Mouse (Mus musculus): ENCODE measurements at regions not wholly inside any gene's neighbourhood (a gene's known extent, or its start where the extent isn't known, plus 50 kb on each side); places are given as distances from the start of the nearest gene placed in this dataset.

GRCm38 (mm10) chr9:117967080-117967479 lies 73.2 kb upstream of the Azi2 start:
- peak; percentile 20 to 38 for DNase-seq

DNA sequence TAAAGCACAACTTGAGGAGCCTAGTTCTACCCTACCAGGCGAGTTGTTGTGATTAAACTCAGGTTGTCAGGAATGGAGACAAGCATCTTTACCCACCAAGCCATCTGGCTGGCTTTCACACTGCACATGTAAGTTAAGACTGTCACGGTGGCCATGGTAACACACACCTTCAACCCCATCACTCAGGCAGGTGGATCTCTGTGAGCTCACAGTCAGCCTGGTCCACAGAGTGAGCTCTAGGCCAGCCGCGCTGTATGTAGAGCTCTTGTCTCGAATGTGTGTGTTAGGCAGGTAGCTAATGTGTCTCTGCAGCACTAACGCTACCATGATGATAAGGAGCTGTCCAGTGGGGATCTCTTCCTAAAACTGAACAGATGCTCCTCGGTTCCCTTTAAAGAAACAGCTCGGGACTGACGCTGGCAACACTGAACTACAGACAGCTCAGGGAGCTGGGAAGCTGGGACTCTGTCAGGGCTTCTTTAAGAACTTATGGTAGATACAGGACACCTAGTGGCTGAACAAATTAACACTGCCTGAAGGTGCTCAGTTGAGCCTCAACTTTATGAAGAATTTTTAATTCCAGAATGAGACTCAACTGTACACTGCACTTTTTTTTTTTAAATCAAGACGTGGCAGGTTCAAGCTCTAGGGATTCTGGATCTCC lies 73.8 kb upstream of the Azi2 start:
- peak; percentile 65 to 73 for DNase-seq

DNA sequence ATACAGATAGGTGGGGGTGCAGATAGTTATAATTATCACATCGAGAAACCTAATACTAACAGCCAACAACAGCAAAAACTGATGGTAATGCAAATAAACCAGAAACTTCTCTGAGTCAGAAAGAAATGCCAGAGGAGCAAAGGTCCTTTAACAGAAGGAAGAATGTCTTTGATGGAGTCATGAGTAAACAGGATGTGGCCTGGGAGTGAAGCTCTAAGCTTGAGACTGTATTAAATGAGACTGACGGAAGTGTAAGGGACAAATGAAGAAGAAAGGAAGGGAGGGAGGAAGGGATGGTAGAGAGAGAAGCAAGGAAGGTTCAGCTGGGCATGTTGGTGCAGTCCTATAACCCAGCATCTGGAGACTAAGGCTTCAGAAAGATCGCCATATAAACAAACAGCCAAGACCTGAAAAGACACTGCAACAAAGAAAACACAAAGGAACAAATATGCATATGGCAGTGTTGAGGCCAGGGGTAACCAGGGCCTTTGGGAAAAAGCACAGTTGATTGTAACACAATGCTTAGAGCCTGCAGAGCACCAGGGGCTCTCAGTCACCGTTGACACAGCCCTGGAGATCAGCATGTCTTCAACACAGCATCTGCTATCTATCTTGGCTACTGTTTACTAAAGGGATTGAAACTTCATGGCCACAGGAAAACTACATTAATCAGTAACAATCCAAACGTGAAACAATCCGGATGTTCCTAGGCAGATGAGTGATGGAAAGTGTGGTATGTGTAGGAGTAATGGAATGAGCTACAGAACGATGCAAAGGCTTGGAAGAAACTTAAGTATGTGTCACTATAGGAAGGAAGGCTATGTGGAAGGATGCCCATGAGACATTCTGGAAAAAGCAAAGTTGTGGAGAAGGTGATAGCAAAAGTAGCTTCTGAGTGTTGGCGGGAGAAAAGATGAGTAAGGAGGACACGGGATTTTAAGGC lies 77.9 kb upstream of the Azi2 start:
- DNase-seq, result no peak

- no peak for DNase-seq
Observed at GRCm38 (mm10) chr9:117959845-117960244, 80.5 kb upstream of the Azi2 start.

- DNase-seq, result no peak
Observed at GRCm38 (mm10) chr9:117957195-117957594, 83.1 kb upstream of the Azi2 start.

DNA sequence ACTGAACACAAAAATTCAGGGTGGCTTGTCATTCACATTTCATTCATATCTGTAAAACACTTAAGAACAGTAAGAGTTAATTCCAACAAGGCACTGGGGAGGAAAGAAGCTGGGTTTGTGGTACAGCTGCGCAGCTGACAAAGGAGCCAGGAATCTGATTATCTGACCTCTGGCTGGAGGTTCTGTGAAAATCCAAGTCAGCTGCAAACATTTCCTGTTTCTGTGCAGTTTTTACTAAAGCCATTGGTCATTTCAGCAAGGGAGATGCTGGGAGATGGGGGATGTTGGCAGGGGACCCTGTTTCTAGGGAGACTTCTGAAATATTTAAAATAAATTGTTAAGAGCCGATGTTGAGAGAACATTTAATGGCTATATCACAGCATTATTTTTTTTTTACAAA lies 83.6 kb upstream of the Azi2 start:
- DNase-seq, result no peak

DNA sequence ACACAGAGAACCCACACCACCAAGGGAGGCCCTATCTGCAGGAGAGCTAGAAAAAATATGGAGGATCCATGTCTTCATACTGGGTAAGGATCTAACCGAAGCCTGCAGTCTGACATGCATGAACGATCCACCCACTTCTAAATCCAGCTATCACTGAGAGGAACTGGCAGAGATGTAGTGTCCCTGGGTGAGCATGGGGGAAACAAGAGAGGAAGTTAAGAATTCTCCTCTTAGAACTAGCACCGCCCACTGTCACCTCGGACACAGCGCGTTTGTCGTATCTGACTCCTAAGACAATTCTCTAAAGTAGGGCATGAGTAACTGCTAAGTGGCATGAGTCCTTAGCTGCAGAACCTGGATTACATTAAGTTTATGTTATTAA lies 112.8 kb upstream of the Azi2 start:
- no peak for DNase-seq

GRCm38 (mm10) chr9:117926700-117927465 lies 113.4 kb upstream of the Azi2 start:
- no peak for DNase-seq

- no peak for DNase-seq
Observed at GRCm38 (mm10) chr9:117922992-117923391, 117.3 kb upstream of the Azi2 start.

DNA sequence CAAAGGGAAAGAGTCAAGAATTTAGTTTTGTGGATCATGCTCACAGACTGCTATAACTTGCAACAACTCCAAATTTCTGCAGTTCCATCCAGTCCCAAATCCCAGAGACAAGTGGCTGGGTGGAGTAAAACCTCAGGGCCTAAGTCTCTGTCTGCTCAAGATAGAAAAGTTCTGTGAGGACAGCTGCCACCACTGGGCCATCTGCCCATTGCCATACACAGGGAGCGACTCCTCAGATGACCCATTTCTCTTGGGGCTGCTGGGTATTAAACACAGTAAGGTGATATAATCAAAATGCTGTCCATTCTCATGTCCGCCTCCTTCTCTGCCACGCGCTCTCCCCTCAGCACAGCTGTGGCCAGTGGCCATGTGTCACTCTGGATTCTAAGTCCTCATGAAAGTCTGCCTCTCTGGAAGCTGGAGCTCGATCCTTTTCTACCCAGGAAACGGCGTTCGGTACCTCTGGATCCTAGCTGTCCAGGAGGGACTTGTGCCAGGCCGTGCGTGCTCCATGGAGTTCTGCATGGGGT lies 132.3 kb upstream of the Azi2 start:
- DNase-seq, result peak; percentile 25 to 47

- peak; percentile 71 to 80 for DNase-seq
Observed at GRCm38 (mm10) chr9:117905045-117905747, 135.1 kb upstream of the Azi2 start.

DNA sequence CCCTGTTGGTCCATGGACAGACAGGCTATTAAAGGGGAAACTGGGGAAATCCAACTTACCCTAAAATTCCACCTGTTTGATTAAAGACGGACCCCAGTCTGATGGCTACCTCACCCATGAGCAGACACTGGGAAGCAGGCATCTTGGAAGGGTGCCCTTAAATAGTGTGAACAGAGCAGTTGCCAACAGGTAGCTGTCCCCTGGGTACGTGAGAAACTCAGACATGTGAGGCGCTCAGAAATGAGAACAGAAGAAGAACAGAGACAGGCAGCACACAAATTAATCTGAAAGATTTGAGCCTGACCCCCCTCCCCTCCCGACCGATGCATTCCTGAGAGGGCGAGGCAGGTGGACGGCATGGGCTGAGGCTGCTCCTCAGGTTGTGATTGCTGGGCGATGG lies 135.7 kb upstream of the Azi2 start:
- peak in 1 of 2 experiments; percentile 42 for DNase-seq

DNA sequence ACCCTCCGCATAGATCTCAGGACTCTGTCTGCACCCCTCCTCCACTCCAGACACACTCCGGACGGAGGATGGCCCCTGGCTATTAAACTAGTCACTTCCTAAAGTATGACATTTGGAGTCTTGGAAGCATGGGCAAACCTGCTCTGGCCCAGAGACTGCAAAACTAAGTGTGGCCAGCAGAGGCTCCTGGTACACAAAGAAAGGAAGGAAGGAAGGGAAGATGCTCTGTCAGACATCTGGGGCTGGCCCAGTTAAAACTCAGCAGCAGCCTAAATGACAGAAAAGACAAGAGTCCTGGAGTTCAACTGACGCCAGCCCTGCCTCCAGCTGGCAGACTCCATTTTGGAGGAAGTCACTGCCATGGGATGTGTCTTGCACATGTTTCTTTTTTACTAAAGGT lies 137.3 kb upstream of the Azi2 start:
- peak; percentile 76 for DNase-seq

DNA sequence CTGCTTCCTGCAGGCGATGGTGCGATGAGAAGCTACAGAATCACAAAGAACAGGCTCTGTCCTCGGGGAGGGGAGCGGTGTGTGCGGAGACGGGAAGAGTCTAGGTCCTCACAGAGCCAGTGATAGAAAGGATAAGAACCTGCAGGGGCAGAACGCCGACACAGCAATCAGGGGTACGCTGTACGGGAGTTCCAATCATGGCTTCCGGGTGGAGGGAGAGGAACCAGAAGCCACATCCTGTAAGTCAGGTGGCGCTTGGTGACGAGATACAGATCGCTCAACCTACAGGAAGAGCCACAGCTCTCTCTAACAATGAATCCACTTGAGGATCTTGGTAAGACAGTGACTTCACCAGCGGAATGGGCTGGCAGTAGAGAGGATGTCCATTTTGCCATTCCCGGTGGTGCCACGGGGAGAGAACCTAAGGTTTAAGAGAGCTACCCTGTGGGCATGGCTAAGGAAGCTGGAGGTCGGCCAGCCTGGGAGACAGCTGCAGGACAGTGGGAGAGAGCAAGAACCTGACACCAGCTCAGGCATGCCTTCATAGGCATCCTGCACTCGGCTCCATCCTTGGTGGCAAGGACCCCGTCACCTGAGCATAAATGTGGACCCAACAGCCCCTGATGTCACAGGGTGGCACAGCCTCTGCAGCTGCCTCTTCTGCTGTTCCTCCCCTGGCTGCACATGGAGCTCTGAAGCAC lies 137.9 kb upstream of the Azi2 start:
- peak in 1 of 2 experiments; percentile 21 for DNase-seq

GRCm38 (mm10) chr9:117900631-117901030 lies 139.7 kb upstream of the Azi2 start:
- no peak for DNase-seq

DNA sequence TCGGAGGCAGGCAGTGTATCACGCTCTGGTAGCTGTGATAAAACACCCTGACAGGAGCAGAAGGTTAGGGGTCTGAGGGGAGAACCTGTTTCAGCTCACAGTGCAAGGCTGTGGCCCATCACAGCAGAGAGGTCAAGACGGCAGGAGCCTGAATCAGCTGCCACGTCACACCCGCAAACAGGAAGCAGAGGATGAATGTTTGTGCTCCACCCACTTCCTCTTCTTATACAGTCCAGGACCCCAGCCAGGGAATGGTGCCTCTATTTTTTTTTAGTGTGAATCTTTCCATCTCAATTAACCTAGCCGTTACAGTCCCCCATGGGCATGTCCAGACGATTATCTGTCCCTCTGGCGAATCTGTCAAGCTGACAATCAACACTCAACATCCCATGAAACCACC lies 143.8 kb upstream of the Azi2 start:
- no peak for DNase-seq

DNA sequence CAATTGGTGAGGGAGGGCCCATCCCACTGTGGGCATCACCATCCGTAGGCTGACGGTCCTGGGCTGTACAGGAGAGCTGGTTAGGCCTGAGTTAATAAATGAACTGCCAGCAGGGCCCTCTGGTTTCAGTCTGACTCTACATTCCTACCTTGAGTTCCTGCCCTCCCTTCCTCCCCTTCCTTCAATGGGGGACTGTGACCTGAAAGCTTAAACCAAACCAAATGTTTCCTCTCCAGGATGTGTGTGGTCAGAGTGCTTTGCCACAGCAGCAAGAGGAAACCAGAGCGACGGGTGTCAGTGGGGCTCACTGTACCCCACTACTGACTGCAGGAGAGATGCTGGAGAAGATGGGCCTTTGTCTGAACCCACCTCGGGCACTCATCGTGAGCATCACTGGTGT lies 147.7 kb upstream of the Azi2 start:
- no peak for DNase-seq

DNA sequence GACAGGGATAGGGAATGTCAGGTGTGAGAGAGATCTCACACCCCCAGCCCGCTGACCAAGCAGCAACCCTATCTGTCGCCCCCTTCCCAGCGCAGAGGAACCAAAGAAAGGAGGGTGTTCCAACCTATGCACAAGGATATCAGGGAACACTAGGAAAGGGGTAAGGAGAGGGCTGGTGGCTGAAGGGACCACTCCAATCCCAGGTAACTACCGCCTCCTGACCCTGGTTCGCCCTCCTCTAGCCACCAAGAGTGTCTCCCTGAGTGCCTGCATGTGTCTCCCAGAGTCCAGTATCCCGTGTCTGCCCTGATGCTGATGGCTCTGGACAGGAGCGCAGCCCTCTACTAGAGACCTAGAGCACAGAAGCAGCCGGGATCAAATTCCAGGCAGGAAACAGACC lies 167.1 kb upstream of the Azi2 start:
- no peak for DNase-seq

GRCm38 (mm10) chr9:117872387-117873081 lies 167.8 kb upstream of the Azi2 start:
- peak; percentile 73 to 77 for DNase-seq

- no peak for DNase-seq
Observed at GRCm38 (mm10) chr9:117872021-117872386, 168.3 kb upstream of the Azi2 start.

DNA sequence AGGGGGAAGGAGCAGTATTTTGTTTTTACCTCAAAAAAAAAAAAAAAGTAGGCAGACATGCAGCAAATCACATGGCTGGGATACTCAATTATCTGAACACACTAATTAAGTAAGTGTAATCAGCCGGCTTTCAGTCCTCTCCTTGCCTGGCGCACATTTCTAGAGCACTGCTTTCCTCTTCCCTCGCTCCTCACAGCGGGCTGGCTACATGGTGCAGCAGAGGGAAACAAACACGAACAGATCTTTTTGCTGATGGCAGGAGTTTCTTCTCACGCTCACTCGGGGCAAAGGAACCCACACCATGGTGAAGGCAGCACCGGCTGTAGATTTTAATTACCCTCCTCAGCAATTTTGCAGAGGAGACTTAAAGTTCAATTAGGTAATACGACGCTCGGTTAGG lies 169.7 kb upstream of the Azi2 start:
- peak; percentile 16 to 24 for DNase-seq

Measured in cerebellum, postnatal 10 days (tissue).